Comparison of ENCODE assay signal across 8 mouse cellular contexts in genomic region chr2:147305262-147305661, GRCm38 (mm10). TPM values are rescaled to one million over a fixed set of nuclear protein-coding genes. Genes with fewer than 3 reads are reported as not detected.
DNase-seq lines count a peak whose midpoint lies in the region; ATAC-seq and TF ChIP-seq lines count a peak whose summit lies in the region.

No protein-coding gene starts in this region.

- H3K4me1 ChIP-seq in liver, embryonic 14.5 days (replicated peaks; ENCODE audit: control insufficient read depth in 2 of 2, insufficient read depth in 2 of 2, low read length in 1 of 2), result no peaks in the 10 kb centered on the region
- H3K4me1 ChIP-seq in liver, embryonic 12.5 days, result no peaks in the 10 kb centered on the region
- no peaks in the 10 kb centered on the region for H3K4me1 ChIP-seq in forebrain, embryonic 15.5 days
- no peaks in the 10 kb centered on the region for H3K4me1 ChIP-seq in midbrain, postnatal 0 days (ENCODE audit: insufficient read depth, low read length)
- H3K4me1 ChIP-seq in heart, embryonic 10.5 days, result no peaks in the 10 kb centered on the region

- no peaks in the 10 kb centered on the region; the same call in 1 of the 2 replicates for H3K27me3 ChIP-seq in liver, embryonic 14.5 days (ENCODE audit: control insufficient read depth, insufficient read depth, low read length)
- peaks cover 10% of the 10 kb centered on the region; the same call in 1 of the 2 replicates for H3K27me3 ChIP-seq in liver, embryonic 12.5 days (replicated peaks)
- H3K27me3 ChIP-seq in forebrain, embryonic 15.5 days, result peaks cover 31% of the 10 kb centered on the region
- peaks cover 18% of the 10 kb centered on the region for H3K27me3 ChIP-seq in midbrain, postnatal 0 days (ENCODE audit: insufficient read depth, low read length)
- peaks cover 23% of the 10 kb centered on the region; the same call in 1 of the 2 replicates for H3K27me3 ChIP-seq in heart, embryonic 10.5 days (ENCODE audit: insufficient read depth, poor library complexity, severe bottlenecking)

- WGBS in liver, embryonic 14.5 days (ENCODE audit: insufficient replicate concordance), result 19% methylated on average over 5 of the region's 5 CpGs
- 20% methylated on average over 5 of the region's 5 CpGs for WGBS in liver, embryonic 12.5 days (ENCODE audit: insufficient replicate concordance)
- 20% methylated on average over 5 of the region's 5 CpGs for WGBS in forebrain, embryonic 15.5 days
- WGBS in midbrain, postnatal 0 days, result 30% methylated on average over 5 of the region's 5 CpGs
- 38% methylated on average over 5 of the region's 5 CpGs for WGBS in heart, embryonic 10.5 days

- TF ChIP-seq CTCF in liver, embryonic 14.5 days (IDR thresholded peaks at IDR 0.05; ENCODE audit: low read depth), result peak; percentile 53
- TF ChIP-seq CTCF in midbrain, postnatal 0 days (IDR thresholded peaks at IDR 0.05), result peak; percentile 87

- H3K4me2 ChIP-seq in liver, embryonic 14.5 days (ENCODE audit: low read depth), result no peak overlapping the region
- H3K4me2 ChIP-seq in liver, embryonic 12.5 days, result no peak overlapping the region
- H3K4me2 ChIP-seq in forebrain, embryonic 15.5 days (replicated peaks), result no peak overlapping the region
- no peak overlapping the region for H3K4me2 ChIP-seq in midbrain, postnatal 0 days (ENCODE audit: low read depth, low read length, poor library complexity, severe bottlenecking)

- H3K9ac ChIP-seq in liver, embryonic 14.5 days (replicated peaks), result no peak overlapping the region
- H3K9ac ChIP-seq in liver, embryonic 12.5 days, result no peak overlapping the region
- no peak overlapping the region for H3K9ac ChIP-seq in forebrain, embryonic 15.5 days (replicated peaks)
- H3K9ac ChIP-seq in midbrain, postnatal 0 days (replicated peaks; ENCODE audit: low read length, poor library complexity, severe bottlenecking), result no peak overlapping the region

- no peak for DNase-seq in liver, embryonic 14.5 days (ENCODE audit: low read depth in 3 of 3, low spot score in 3 of 3)
- DNase-seq in adrenal gland, postnatal 14 days, result peak; percentile 27
- DNase-seq in layer of hippocampus, adult 9-10 months (ENCODE audit: low spot score), result peak; percentile 65
- peak; percentile 86 for DNase-seq in midbrain, postnatal 0 days (ENCODE audit: low spot score)
- DNase-seq in heart, embryonic 10.5 days (ENCODE audit: low spot score), result no peak
- no peak for DNase-seq in spleen, adult 18-20 months

- TF ChIP-seq EP300 in liver, embryonic 14.5 days (IDR thresholded peaks at IDR 0.05; ENCODE audit: low read depth), result no peak

- H3K9me3 ChIP-seq in liver, embryonic 14.5 days (ENCODE audit: control insufficient read depth, low read length), result no peaks in the 10 kb centered on the region
- no peaks in the 10 kb centered on the region for H3K9me3 ChIP-seq in liver, embryonic 12.5 days (replicated peaks)
- no peaks in the 10 kb centered on the region for H3K9me3 ChIP-seq in forebrain, embryonic 15.5 days
- H3K9me3 ChIP-seq in midbrain, postnatal 0 days (ENCODE audit: low read length), result no peaks in the 10 kb centered on the region
- H3K9me3 ChIP-seq in heart, embryonic 10.5 days, result no peaks in the 10 kb centered on the region

- no peak overlapping the region for H3K27ac ChIP-seq in liver, embryonic 14.5 days
- H3K27ac ChIP-seq in liver, embryonic 12.5 days, result no peak overlapping the region
- H3K27ac ChIP-seq in forebrain, embryonic 15.5 days (replicated peaks), result no peak overlapping the region
- no peak overlapping the region for H3K27ac ChIP-seq in midbrain, postnatal 0 days (ENCODE audit: low read depth, low read length)
- H3K27ac ChIP-seq in heart, embryonic 10.5 days, result no peak overlapping the region

- H3K36me3 ChIP-seq in liver, embryonic 14.5 days (replicated peaks; ENCODE audit: control insufficient read depth, insufficient read depth, low read depth), result no peaks in the 10 kb centered on the region
- H3K36me3 ChIP-seq in liver, embryonic 12.5 days, result no peaks in the 10 kb centered on the region
- no peaks in the 10 kb centered on the region for H3K36me3 ChIP-seq in forebrain, embryonic 15.5 days
- no peaks in the 10 kb centered on the region for H3K36me3 ChIP-seq in midbrain, postnatal 0 days (ENCODE audit: insufficient read depth, low read length)
- no peaks in the 10 kb centered on the region for H3K36me3 ChIP-seq in heart, embryonic 10.5 days

- no peak for ATAC-seq in liver, embryonic 14.5 days (ENCODE audit: insufficient read depth)
- ATAC-seq in liver, embryonic 12.5 days, result no peak
- ATAC-seq in forebrain, embryonic 15.5 days (replicated peaks), result 0 out of 2 replicates have a peak, but pooled peaks have one; percentile 14
- peak; percentile 33 for ATAC-seq in midbrain, postnatal 0 days (ENCODE audit: low FRiP score)

- no peak overlapping the region for H3K4me3 ChIP-seq in liver, embryonic 14.5 days (ENCODE audit: insufficient read depth in 1 of 2, low read depth in 2 of 2, low read length in 2 of 2)
- no peak overlapping the region for H3K4me3 ChIP-seq in liver, embryonic 12.5 days
- H3K4me3 ChIP-seq in forebrain, embryonic 15.5 days, result no peak overlapping the region
- no peak overlapping the region for H3K4me3 ChIP-seq in midbrain, postnatal 0 days (ENCODE audit: low read depth, low read length)
- no peak overlapping the region for H3K4me3 ChIP-seq in heart, embryonic 10.5 days

RNA-seq across cellular contexts. Expression of gene Pax1, which starts 56.5 kb away (rescaled TPM):
- not detected in 2 replicates for polyA plus RNA-seq in liver, embryonic 14.5 days (2012; rRNA removed)
- not detected in 2 replicates for polyA plus RNA-seq in liver, embryonic 14.5 days (2014; fragmentation: Nextera tagmentation; extraction: Ambion mirVana)
- 0.06 TPM in 1 of 2 replicates, not detected in the other for polyA plus RNA-seq in liver, embryonic 12.5 days (2016; fragmentation: Nextera tagmentation; extraction: Ambion mirVana)
- total RNA-seq in adrenal gland, postnatal 14 days (2021), result not detected in 2 replicates
- polyA plus RNA-seq in forebrain, embryonic 15.5 days (2015; fragmentation: Nextera tagmentation; extraction: Ambion mirVana), result not detected in 2 replicates
- total RNA-seq in midbrain, postnatal 0 days (2014; rRNA removed), result 0.49 TPM in 1 of 2 replicates, not detected in the other
- not detected in 2 replicates for polyA plus RNA-seq in midbrain, postnatal 0 days (2015; fragmentation: Nextera tagmentation; extraction: Ambion mirVana)
- 0.54 and 1.7 TPM in 2 replicates for polyA plus RNA-seq in heart, embryonic 10.5 days (2016; fragmentation: Nextera tagmentation; extraction: Ambion mirVana)

Comparison
In these comparisons a context has a peak if more than half of its experiments do, and no peak if none do; other contexts are left out.
1. ATAC-seq: peak in forebrain, embryonic 15.5 days (single experiment) and midbrain, postnatal 0 days (single experiment); none in liver, embryonic 14.5 days (single experiment) and liver, embryonic 12.5 days (single experiment).
2. DNase-seq: peak in adrenal gland, postnatal 14 days (single experiment), layer of hippocampus, adult 9-10 months (single experiment) and midbrain, postnatal 0 days (single experiment); none in liver, embryonic 14.5 days (0 of 3), heart, embryonic 10.5 days (single experiment) and spleen, adult 18-20 months (0 of 2).